Mouse (Mus musculus) midbrain, embryonic 13.5 days (tissue): ENCODE data around the gene Ccm2l. TPM values are rescaled to one million over a fixed set of nuclear protein-coding genes. Genes with fewer than 3 reads are reported as not detected.

Source experiments
- polyA plus RNA-seq: library from polyadenylated mRNA; unstranded; fragments of >200 nt; fragmentation: Nextera tagmentation; extraction: Ambion mirVana; gene quantifications from 2 replicates; pipeline ENCODE4 v1.2.1, GENCODE M21; 2015

The Ccm2l gene
- polyA plus RNA-seq, 1 experiment from 2014 or later = 1.6 TPM

Other genes starting within 250 kb of the Ccm2l start
- gene Bcl2l1, start 234.2 kb upstream of the Ccm2l start, polyA plus RNA-seq = 190 and 195 TPM in 2 replicates
- 38.7 and 46.4 TPM in 2 replicates for gene Tpx2, start 218.0 kb upstream of the Ccm2l start, polyA plus RNA-seq
- gene Mylk2, start 154.6 kb upstream of the Ccm2l start, polyA plus RNA-seq = 0.06 and 0.07 TPM in 2 replicates
- gene Foxs1, start 132.7 kb upstream of the Ccm2l start, polyA plus RNA-seq = 3.4 and 3.6 TPM in 2 replicates
- gene Dusp15, start 114.3 kb upstream of the Ccm2l start, polyA plus RNA-seq = 3.5 and 6.3 TPM in 2 replicates
- 3.4 and 3.9 TPM in 2 replicates for gene Ttll9, start 103.5 kb upstream of the Ccm2l start, polyA plus RNA-seq
- gene Pdrg1, start 50.5 kb upstream of the Ccm2l start, polyA plus RNA-seq = 175 and 193 TPM in 2 replicates
- gene Xkr7, start 34.1 kb upstream of the Ccm2l start, polyA plus RNA-seq = 1.7 and 2.0 TPM in 2 replicates
- gene Hck, start 42.5 kb downstream of the Ccm2l start, polyA plus RNA-seq = 1.3 TPM in 2 replicates
- gene Tm9sf4, start 95.3 kb downstream of the Ccm2l start, polyA plus RNA-seq = 78.6 and 80.0 TPM in 2 replicates
- gene Tspyl3, start 159.5 kb downstream of the Ccm2l start, polyA plus RNA-seq = 22.3 and 23.5 TPM in 2 replicates
- 10.1 and 10.8 TPM in 2 replicates for gene Plagl2, start 175.5 kb downstream of the Ccm2l start, polyA plus RNA-seq
- 5.4 and 5.7 TPM in 2 replicates for gene Pofut1, start 175.6 kb downstream of the Ccm2l start, polyA plus RNA-seq
- gene Kif3b, start 225.5 kb downstream of the Ccm2l start, polyA plus RNA-seq = 15.4 and 15.6 TPM in 2 replicates